Mouse (Mus musculus) E14TG2a.4 (cell line): ENCODE results near the gene Nfxl1.

Experiments used
- CTCF ChIP-seq: conservative IDR thresholded peaks from 2 replicates; pipeline ENCODE4 v1.5.1; 2014; ENCODE audit warnings: low read length
- NANOG ChIP-seq: IDR thresholded peaks from 2 replicates; pipeline ENCODE4 v1.6.1; 2014; ENCODE audit warnings: borderline replicate concordance, low read length, mixed read lengths
- POU5F1 ChIP-seq: IDR thresholded peaks from 2 replicates; pipeline ENCODE4 v1.6.1; 2014; ENCODE audit warnings: low read length, borderline replicate concordance

DNA sequence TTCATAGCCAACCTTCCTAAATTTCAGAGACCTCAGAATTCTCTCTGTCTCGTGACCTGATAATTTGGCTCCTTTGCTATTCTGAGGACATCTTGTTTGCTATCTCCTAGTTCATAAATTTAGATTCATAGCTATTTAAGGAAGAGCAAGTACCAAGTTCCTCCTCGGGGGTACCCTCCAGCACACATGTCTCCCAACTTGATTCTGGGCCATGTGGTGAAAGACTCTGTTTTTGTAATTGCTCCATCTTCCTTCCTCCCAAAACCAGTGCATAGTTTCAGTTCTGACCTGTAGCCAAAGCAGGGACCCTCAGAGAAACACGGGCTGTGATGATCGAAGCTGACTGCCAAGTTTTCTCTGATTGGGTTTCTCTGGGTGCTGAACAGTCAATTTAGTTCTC, 62.7 kb downstream of the Nfxl1 start:
- TF ChIP-seq CTCF = no peak
- no peak for TF ChIP-seq NANOG
- TF ChIP-seq POU5F1 = no peak
